Mouse (Mus musculus) midbrain, embryonic 12.5 days (tissue): ENCODE results near the gene Morn2. TPM values are rescaled to one million over a fixed set of nuclear protein-coding genes. Genes with fewer than 3 reads are reported as not detected.

ENCODE experiments used
- ATAC-seq: fragments of 200-750 bp; cut with Nextera tagmentation; 2 replicates; pipeline ENCODE4 v1.8.0; 2017; ENCODE audit warnings: low read depth, moderate TSS enrichment, moderate library complexity; ENCODE audit not compliant: low FRiP score
- H3K27ac ChIP-seq: fragments of 300-500 bp; sonication (generic); replicated peaks from 2 replicates; pipeline ENCODE4 v1.5.1; 2016; ENCODE audit warnings: mild to moderate bottlenecking
- H3K27me3 ChIP-seq: fragments of 300-500 bp; sonication (generic); 2 replicates; pipeline ENCODE4 v1.6.1; 2016; ENCODE audit warnings: mild to moderate bottlenecking
- H3K36me3 ChIP-seq: fragments of 300-500 bp; sonication (generic); 2 replicates; pipeline ENCODE4 v1.6.1; 2016
- H3K4me1 ChIP-seq: fragments of 300-500 bp; sonication (generic); 2 replicates; pipeline ENCODE4 v1.6.1; 2016
- H3K4me2 ChIP-seq: fragments of 300-500 bp; sonication (generic); replicated peaks from 2 replicates; pipeline ENCODE4 v1.6.1; 2016; ENCODE audit warnings: mild to moderate bottlenecking, moderate library complexity
- H3K4me3 ChIP-seq: fragments of 300-500 bp; sonication (generic); 2 replicates; pipeline ENCODE4 v1.5.1; 2016; ENCODE audit warnings: mild to moderate bottlenecking
- H3K9ac ChIP-seq: fragments of 300-500 bp; sonication (generic); replicated peaks from 2 replicates; pipeline ENCODE4 v1.6.1; 2016; ENCODE audit warnings: mild to moderate bottlenecking, moderate library complexity
- H3K9me3 ChIP-seq: fragments of 300-500 bp; sonication (generic); 2 replicates; pipeline ENCODE4 v1.6.1; 2016; ENCODE audit warnings: mild to moderate bottlenecking
- WGBS: fragments of 180-500 bp; shearing (Covaris S2); methylation state at CpG from one replicate; pipeline ENCODE4 v1.1.7; 2016; 5-methylcytosine and 5-hydroxymethylcytosine counted together
- polyA plus RNA-seq: library from polyadenylated mRNA; unstranded; fragments of >200 nt; fragmentation: Nextera tagmentation; extraction: Ambion mirVana; gene quantifications from 2 replicates; pipeline ENCODE4 v1.2.1, GENCODE M21; 2016

Morn2 gene
- polyA plus RNA-seq, 1 experiment from 2014 or later: 34.7 TPM

GRCm38 (mm10) chr17:80325456-80325855 lies 35.5 kb downstream of the Morn2 start:
- Histone ChIP-seq H3K36me3 (no peaks in the 10 kb centered on the region), H3K4me3 (no peak overlapping the region), H3K4me2 (no peak overlapping the region), H3K4me1 (0 out of 2 replicates have a peak, but pooled peaks cover 2% of the 10 kb centered on the region), H3K27me3 (no peaks in the 10 kb centered on the region), H3K9ac (no peak overlapping the region), H3K27ac (no peak overlapping the region), H3K9me3 (no peaks in the 10 kb centered on the region)
- no peak for ATAC-seq
- 88% methylated on average over 5 of the region's 5 CpGs for WGBS

- H3K36me3 ChIP-seq: no peaks in the 10 kb centered on the region
- H3K9me3 ChIP-seq: no peaks in the 10 kb centered on the region
- no peak overlapping the region for H3K4me2 ChIP-seq
- no peaks in the 10 kb centered on the region for H3K27me3 ChIP-seq
- no peak overlapping the region for H3K9ac ChIP-seq
- ATAC-seq: no peak
- no peak overlapping the region for H3K4me3 ChIP-seq
- 0 out of 2 replicates have a peak, but pooled peaks cover 2% of the 10 kb centered on the region for H3K4me1 ChIP-seq
- 75% methylated on average over 3 of the region's 3 CpGs for WGBS
- no peak overlapping the region for H3K27ac ChIP-seq
Observed at GRCm38 (mm10) chr17:80326431-80326830, 36.4 kb downstream of the Morn2 start.

GRCm38 (mm10) chr17:80332386-80332785 lies 42.4 kb downstream of the Morn2 start:
- WGBS: 85% methylated on average over 2 of the region's 2 CpGs
- Histone ChIP-seq H3K36me3 (no peaks in the 10 kb centered on the region), H3K4me1 (no peaks in the 10 kb centered on the region), H3K4me3 (no peak overlapping the region), H3K27ac (no peak overlapping the region), H3K27me3 (no peaks in the 10 kb centered on the region), H3K9ac (no peak overlapping the region), H3K4me2 (no peak overlapping the region), H3K9me3 (no peaks in the 10 kb centered on the region)
- ATAC-seq: no peak

GRCm38 (mm10) chr17:80345277-80345676 lies 55.3 kb downstream of the Morn2 start:
- no peak overlapping the region for H3K4me2 ChIP-seq
- H3K9me3 ChIP-seq: no peaks in the 10 kb centered on the region
- H3K36me3 ChIP-seq: no peaks in the 10 kb centered on the region
- H3K4me1 ChIP-seq: peaks cover 6% of the 10 kb centered on the region; the same call in 1 of the 2 replicates
- 80% methylated on average over 4 of the region's 4 CpGs for WGBS
- no peak overlapping the region for H3K9ac ChIP-seq
- no peak overlapping the region for H3K27ac ChIP-seq
- ATAC-seq: no peak
- peaks cover 6% of the 10 kb centered on the region; the same call in 1 of the 2 replicates for H3K27me3 ChIP-seq
- no peak overlapping the region for H3K4me3 ChIP-seq

GRCm38 (mm10) chr17:80346591-80347125 lies 56.7 kb downstream of the Morn2 start:
- H3K4me1 ChIP-seq: peaks cover 6% of the 10 kb centered on the region; the same call in 1 of the 2 replicates
- H3K27ac ChIP-seq: no peak overlapping the region
- no peak overlapping the region for H3K9ac ChIP-seq
- no peak overlapping the region for H3K4me3 ChIP-seq
- H3K9me3 ChIP-seq: no peaks in the 10 kb centered on the region
- ATAC-seq: no peak
- peaks cover 6% of the 10 kb centered on the region; the same call in 1 of the 2 replicates for H3K27me3 ChIP-seq
- H3K4me2 ChIP-seq: no peak overlapping the region
- no peaks in the 10 kb centered on the region for H3K36me3 ChIP-seq
- 13% methylated on average over 11 of the region's 11 CpGs for WGBS

Other genes starting within 250 kb of the Morn2 start
- gene Hnrnpll, start 227.9 kb upstream of the Morn2 start, polyA plus RNA-seq: 125 and 129 TPM in 2 replicates
- 4.8 and 5.0 TPM in 2 replicates for gene Galm, start 162.7 kb upstream of the Morn2 start, polyA plus RNA-seq
- 688 TPM in 2 replicates for gene Srsf7, start 82.9 kb upstream of the Morn2 start, polyA plus RNA-seq
- 0.14 and 0.30 TPM in 2 replicates for gene Ttc39d, start 82.7 kb upstream of the Morn2 start, polyA plus RNA-seq
- 31.6 and 33.1 TPM in 2 replicates for gene Gemin6, start 65.8 kb upstream of the Morn2 start, polyA plus RNA-seq
- gene Dhx57, start 273 bp downstream of the Morn2 start, polyA plus RNA-seq: 34.6 and 36.0 TPM in 2 replicates
- 1.1 and 1.5 TPM in 2 replicates for gene Arhgef33, start 17.2 kb downstream of the Morn2 start, polyA plus RNA-seq
- gene Gm10190, start 83.3 kb downstream of the Morn2 start, polyA plus RNA-seq: 1.6 and 1.8 TPM in 2 replicates
- 7.3 and 8.0 TPM in 2 replicates for gene Sos1, start 190.2 kb downstream of the Morn2 start, polyA plus RNA-seq